Mouse (Mus musculus) embryonic facial prominence, embryonic 11.5 days (tissue): ENCODE data around the gene Ptpn13. TPM values are rescaled to one million over a fixed set of nuclear protein-coding genes. Genes with fewer than 3 reads are reported as not detected.

Experiments
- ATAC-seq: fragments of 200-750 bp; cut with Nextera tagmentation; replicated peaks from 2 replicates; pipeline ENCODE4 v1.8.0; 2017; ENCODE audit warnings: low read depth; ENCODE audit not compliant: insufficient number of reproducible peaks, low FRiP score, low TSS enrichment
- DNase-seq: peaks from one replicate; pipeline ENCODE4 v3.0.0-alpha.2; 2015; ENCODE audit warnings: low spot score
- H3K27ac ChIP-seq: fragments of 300-500 bp; sonication (generic); replicated peaks from 2 replicates; pipeline ENCODE4 v1.5.1; 2014; ENCODE audit warnings: mild to moderate bottlenecking, low read depth, low read length, control low read depth
- H3K27me3 ChIP-seq: fragments of 300-500 bp; sonication (generic); 2 replicates; pipeline ENCODE4 v1.6.1; 2014; ENCODE audit warnings: mild to moderate bottlenecking, low read length, moderate library complexity, mixed read lengths; ENCODE audit not compliant: control insufficient read depth, insufficient read depth
- H3K36me3 ChIP-seq: fragments of 300-500 bp; sonication (generic); replicated peaks from 2 replicates; pipeline ENCODE4 v1.6.1; 2014; ENCODE audit warnings: low read depth, mild to moderate bottlenecking, low read length, moderate library complexity, mixed read lengths; ENCODE audit not compliant: control insufficient read depth, insufficient read depth
- H3K4me1 ChIP-seq: fragments of 300-500 bp; sonication (generic); 2 replicates; pipeline ENCODE4 v1.6.1; 2014; ENCODE audit warnings: low read length, mixed read lengths; ENCODE audit not compliant: control insufficient read depth, insufficient read depth
- H3K4me2 ChIP-seq: fragments of 300-500 bp; sonication (generic); 2 replicates; pipeline ENCODE4 v1.6.1; 2014; ENCODE audit warnings: low read depth, mild to moderate bottlenecking, control low read depth, low read length, moderate library complexity
- H3K4me3 ChIP-seq: fragments of 300-500 bp; sonication (generic); 2 replicates; pipeline ENCODE4 v1.5.1; 2014; ENCODE audit warnings: low read depth, low read length, control low read depth
- H3K9ac ChIP-seq: fragments of 300-500 bp; sonication (generic); replicated peaks from 2 replicates; pipeline ENCODE4 v1.6.1; 2014; ENCODE audit warnings: mild to moderate bottlenecking, control low read depth, low read length
- H3K9me3 ChIP-seq: fragments of 300-500 bp; sonication (generic); replicated peaks from 2 replicates; pipeline ENCODE4 v1.6.1; 2016; ENCODE audit warnings: mild to moderate bottlenecking, low read length, inconsistent platforms, mixed read lengths; ENCODE audit not compliant: control insufficient read depth
- WGBS: fragments of 180-500 bp; shearing (Covaris S2); extraction: QIAGEN DNeasy Blood & Tissue Kit; methylation state at CpG from one replicate; pipeline ENCODE4 v1.1.7; 2014; 5-methylcytosine and 5-hydroxymethylcytosine counted together
- polyA plus RNA-seq: library from polyadenylated mRNA; unstranded; fragments of >200 nt; fragmentation: Nextera tagmentation; extraction: Ambion mirVana; gene quantifications from 2 replicates; pipeline ENCODE4 v1.2.1, GENCODE M21; 2014

Ptpn13 gene
- polyA plus RNA-seq, 1 experiment from 2014 or later, result 15.3 TPM

GRCm38 (mm10) chr5:103532841-103533390, 107.9 kb downstream of the Ptpn13 start:
- WGBS, result 73% methylated on average over 11 of the region's 11 CpGs
- Histone ChIP-seq H3K4me2 (no peak overlapping the region), H3K9ac (no peak overlapping the region), H3K4me1 (no peaks in the 10 kb centered on the region), H3K9me3 (no peaks in the 10 kb centered on the region), H3K4me3 (no peak overlapping the region), H3K36me3 (no peaks in the 10 kb centered on the region; the same call in 1 of the 2 replicates), H3K27ac (no peak overlapping the region), H3K27me3 (no peaks in the 10 kb centered on the region)
- peak; percentile 21 for DNase-seq
- no peak for ATAC-seq

GRCm38 (mm10) chr5:103534454-103534853, 109.5 kb downstream of the Ptpn13 start:
- DNase-seq, result no peak
- no peak overlapping the region for H3K4me2 ChIP-seq
- H3K27me3 ChIP-seq, result no peaks in the 10 kb centered on the region
- H3K27ac ChIP-seq, result no peak overlapping the region
- H3K9ac ChIP-seq, result no peak overlapping the region
- 60% methylated on average over 3 of the region's 3 CpGs for WGBS
- H3K36me3 ChIP-seq, result no peaks in the 10 kb centered on the region
- H3K4me3 ChIP-seq, result no peak overlapping the region
- H3K9me3 ChIP-seq, result no peaks in the 10 kb centered on the region
- no peak for ATAC-seq
- H3K4me1 ChIP-seq, result no peaks in the 10 kb centered on the region

DNA sequence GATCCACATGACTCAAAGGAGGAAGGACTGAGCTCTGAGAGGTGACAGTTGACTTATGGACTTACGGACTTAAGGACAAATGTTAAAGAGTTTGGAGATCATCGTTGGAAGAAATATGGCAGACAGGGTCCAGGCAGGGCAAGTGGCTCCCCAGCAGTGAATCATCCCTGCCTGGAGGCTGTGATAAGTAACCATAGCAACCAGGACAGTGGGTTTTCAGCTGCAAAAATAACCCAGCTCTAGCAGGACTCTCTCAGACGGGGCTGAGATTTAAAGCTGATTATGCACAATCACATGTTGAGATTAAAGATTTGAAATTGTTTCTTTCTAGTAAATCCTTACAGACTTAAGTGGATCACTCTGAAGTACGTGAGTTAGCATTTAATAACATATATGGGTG, 112.4 kb downstream of the Ptpn13 start:
- H3K36me3 ChIP-seq, result no peaks in the 10 kb centered on the region
- H3K9ac ChIP-seq, result no peak overlapping the region
- ATAC-seq, result no peak
- H3K27me3 ChIP-seq, result no peaks in the 10 kb centered on the region
- no peaks in the 10 kb centered on the region for H3K4me1 ChIP-seq
- H3K4me2 ChIP-seq, result no peak overlapping the region
- H3K27ac ChIP-seq, result no peak overlapping the region
- 74% methylated on average over 4 of the region's 4 CpGs for WGBS
- no peak for DNase-seq
- no peaks in the 10 kb centered on the region for H3K9me3 ChIP-seq
- no peak overlapping the region for H3K4me3 ChIP-seq

DNA sequence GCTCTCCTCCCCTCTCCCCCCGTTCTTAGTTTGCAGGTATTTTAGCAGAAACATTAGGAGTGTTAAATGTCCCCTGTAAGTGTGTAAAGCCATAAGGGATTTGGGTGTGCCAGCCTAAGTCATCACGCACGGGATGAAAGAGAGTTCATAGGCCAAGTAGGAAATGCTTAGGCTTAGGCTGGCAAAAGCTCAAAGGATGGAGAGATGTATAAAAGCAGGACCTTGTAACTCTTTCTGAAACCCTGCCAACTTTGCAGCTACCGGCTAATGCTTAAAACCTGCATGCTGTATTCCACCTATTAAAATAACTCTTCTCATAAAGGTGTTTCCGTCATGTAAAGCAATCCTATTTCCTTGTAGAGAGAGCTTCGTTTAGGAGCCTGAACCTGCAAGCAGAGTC, 115.6 kb downstream of the Ptpn13 start:
- Histone ChIP-seq H3K36me3 (no peaks in the 10 kb centered on the region), H3K4me1 (no peaks in the 10 kb centered on the region), H3K9me3 (no peaks in the 10 kb centered on the region), H3K27me3 (no peaks in the 10 kb centered on the region), H3K9ac (no peak overlapping the region), H3K4me3 (no peak overlapping the region), H3K4me2 (no peak overlapping the region), H3K27ac (no peak overlapping the region)
- DNase-seq (no peak), ATAC-seq (no peak)
- 82% methylated on average over 6 of the region's 6 CpGs for WGBS

- no peaks in the 10 kb centered on the region for H3K36me3 ChIP-seq
- ATAC-seq (no peak), DNase-seq (no peak)
- H3K4me3 ChIP-seq, result no peak overlapping the region
- H3K4me1 ChIP-seq, result no peaks in the 10 kb centered on the region
- no peak overlapping the region for H3K27ac ChIP-seq
- no peak overlapping the region for H3K9ac ChIP-seq
- H3K9me3 ChIP-seq, result no peaks in the 10 kb centered on the region
- 88% methylated on average over 10 of the region's 10 CpGs for WGBS
- H3K4me2 ChIP-seq, result no peak overlapping the region
- H3K27me3 ChIP-seq, result no peaks in the 10 kb centered on the region
Measured at GRCm38 (mm10) chr5:103541136-103541535, 116.1 kb downstream of the Ptpn13 start.

DNA sequence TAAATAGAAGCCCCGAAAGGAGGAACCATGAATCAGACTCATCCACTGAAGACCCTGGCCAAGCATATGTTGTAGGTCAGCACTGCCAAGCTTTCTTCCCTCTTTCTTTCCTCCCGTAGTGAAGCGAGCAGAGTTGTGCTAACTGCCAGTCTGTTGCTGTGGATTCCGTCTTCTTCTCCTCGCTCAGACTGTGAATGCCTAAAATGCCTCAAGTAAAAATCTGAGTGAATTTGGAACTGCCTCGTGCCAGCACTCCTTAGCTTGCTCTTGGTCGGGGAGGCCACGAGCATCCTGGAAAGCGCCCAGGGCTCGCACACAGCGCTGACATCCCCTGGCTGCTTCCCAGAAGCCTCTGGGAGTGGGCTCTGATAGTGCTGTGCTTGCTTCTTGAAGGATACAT, 116.5 kb downstream of the Ptpn13 start:
- WGBS, result 91% methylated on average over 11 of the region's 11 CpGs
- Histone ChIP-seq H3K27ac (no peak overlapping the region), H3K4me3 (no peak overlapping the region), H3K4me1 (no peaks in the 10 kb centered on the region), H3K4me2 (no peak overlapping the region), H3K9ac (no peak overlapping the region), H3K36me3 (no peaks in the 10 kb centered on the region), H3K9me3 (no peaks in the 10 kb centered on the region), H3K27me3 (no peaks in the 10 kb centered on the region)
- DNase-seq (no peak), ATAC-seq (no peak)

GRCm38 (mm10) chr5:103545381-103546000, 120.5 kb downstream of the Ptpn13 start:
- Histone ChIP-seq H3K4me3 (no peak overlapping the region), H3K9ac (no peak overlapping the region), H3K27ac (no peak overlapping the region), H3K27me3 (no peaks in the 10 kb centered on the region), H3K4me1 (no peaks in the 10 kb centered on the region), H3K4me2 (no peak overlapping the region), H3K36me3 (no peaks in the 10 kb centered on the region), H3K9me3 (no peaks in the 10 kb centered on the region)
- ATAC-seq (no peak), DNase-seq (peak; percentile 17)
- 83% methylated on average over 20 of the region's 20 CpGs for WGBS

- WGBS, result 93% methylated on average over 16 of the region's 16 CpGs
- peaks cover 5% of the 10 kb centered on the region for H3K36me3 ChIP-seq
- H3K9ac ChIP-seq, result no peak overlapping the region
- no peaks in the 10 kb centered on the region for H3K4me1 ChIP-seq
- H3K9me3 ChIP-seq, result no peaks in the 10 kb centered on the region
- H3K27ac ChIP-seq, result no peak overlapping the region
- no peak overlapping the region for H3K4me2 ChIP-seq
- no peak for DNase-seq
- H3K4me3 ChIP-seq, result no peak overlapping the region
- no peak for ATAC-seq
- no peaks in the 10 kb centered on the region for H3K27me3 ChIP-seq
Measured at GRCm38 (mm10) chr5:103554769-103555168, 129.8 kb downstream of the Ptpn13 start.
